Mouse (Mus musculus) urinary bladder, adult 2 months (tissue): ENCODE data around the gene Acsm4. TPM values are rescaled to one million over a fixed set of nuclear protein-coding genes. Genes with fewer than 3 reads are reported as not detected.

ENCODE experiments used
- DNase-seq: peaks from one replicate; pipeline ENCODE4 v3.0.0; 2022; ENCODE audit warnings: low spot score
- polyA plus RNA-seq: library from polyadenylated mRNA; depleted of rRNA; stranded (reverse); fragments of >200 nt; gene quantifications from 2 replicates; pipeline ENCODE4 v1.2.3, GENCODE M21; 2012; rRNA removed

The Acsm4 gene
- polyA plus RNA-seq, 1 experiment: not detected

GRCm38 (mm10) chr7:119762166-119762697, 72.4 kb downstream of the Acsm4 start:
- no peak for DNase-seq

Other genes with a start within 250 kb of the Acsm4 start
- 0.03 TPM in 1 of 2 replicates, not detected in the other for gene Gp2, start 230.7 kb upstream of the Acsm4 start, polyA plus RNA-seq
- gene Umod, start 210.7 kb upstream of the Acsm4 start, polyA plus RNA-seq: not detected in 2 replicates
- gene Acsm5, start 170.6 kb upstream of the Acsm4 start, polyA plus RNA-seq: 0.22 and 0.23 TPM in 2 replicates
- not detected in 2 replicates for gene Pdilt, start 166.5 kb upstream of the Acsm4 start, polyA plus RNA-seq
- not detected in 2 replicates for gene Acsm2, start 135.7 kb upstream of the Acsm4 start, polyA plus RNA-seq
- gene Acsm1, start 83.0 kb upstream of the Acsm4 start, polyA plus RNA-seq: 0.04 TPM in 1 of 2 replicates, not detected in the other
- gene Thumpd1, start 30.8 kb downstream of the Acsm4 start, polyA plus RNA-seq: 29.7 and 31.3 TPM in 2 replicates
- 2.7 and 6.8 TPM in 2 replicates for gene Acsm3, start 70.9 kb downstream of the Acsm4 start, polyA plus RNA-seq
- gene Rexo5, start 104.0 kb downstream of the Acsm4 start, polyA plus RNA-seq: 13.5 and 19.8 TPM in 2 replicates
- gene Eri2, start 104.0 kb downstream of the Acsm4 start, polyA plus RNA-seq: 6.2 and 6.3 TPM in 2 replicates
- gene Lyrm1, start 205.8 kb downstream of the Acsm4 start, polyA plus RNA-seq: 8.3 and 8.9 TPM in 2 replicates
- 10.3 and 11.4 TPM in 2 replicates for gene Dcun1d3, start 206.3 kb downstream of the Acsm4 start, polyA plus RNA-seq